24 mouse cellular contexts compared by ENCODE assay signal in genomic region chr10:52577383-52577782, GRCm38 (mm10).
A peak's percentile ranks its signal among the peaks of the same experiment; 100 is the strongest.
DNase-seq lines count a peak whose midpoint lies in the region; ATAC-seq and TF ChIP-seq lines count a peak whose summit lies in the region.
"Had no signal": no experiment of that assay in that cellular context is flagged by ENCODE, and none has a peak within 500 bp of the region (broad histone marks: within the 10 kb centered on the region; RNA-seq: fewer than 3 reads in every experiment).

No protein-coding gene starts in this region.

- ATAC-seq in midbrain, embryonic 11.5 days (ENCODE audit: low FRiP score) = peak; percentile 60; the same call in 1 of the 2 replicates
- ATAC-seq in forebrain, postnatal 0 days = 0 out of 2 replicates have a peak, but pooled peaks have one; percentile 21
- peak; percentile 81 for ATAC-seq in midbrain, embryonic 13.5 days
- no peak for ATAC-seq in liver, embryonic 11.5 days (replicated peaks; ENCODE audit: low FRiP score)
- ATAC-seq: intestine, embryonic 15.5 days; lung, postnatal 0 days; Patski had no signal

- no peak overlapping the region for H3K4me2 ChIP-seq in midbrain, embryonic 11.5 days
- no peak overlapping the region for H3K4me2 ChIP-seq in forebrain, postnatal 0 days (ENCODE audit: low read depth)
- H3K4me2 ChIP-seq in midbrain, embryonic 13.5 days (replicated peaks) = no peak overlapping the region
- no peak overlapping the region for H3K4me2 ChIP-seq in liver, embryonic 11.5 days
- H3K4me2 ChIP-seq: intestine, embryonic 15.5 days had no signal

- WGBS in midbrain, embryonic 11.5 days = 50% methylated on average over 6 of the region's 6 CpGs
- WGBS in midbrain, embryonic 10.5 days = 52% methylated on average over 6 of the region's 6 CpGs
- WGBS in forebrain, postnatal 0 days = 37% methylated on average over 6 of the region's 6 CpGs
- 37% methylated on average over 6 of the region's 6 CpGs for WGBS in midbrain, embryonic 13.5 days
- 82% methylated on average over 6 of the region's 6 CpGs for WGBS in liver, embryonic 11.5 days

- no peak overlapping the region for H3K4me3 ChIP-seq in midbrain, embryonic 11.5 days (ENCODE audit: low read depth, low read length)
- H3K4me3 ChIP-seq in midbrain, embryonic 10.5 days = no peak overlapping the region
- no peak overlapping the region for H3K4me3 ChIP-seq in forebrain, postnatal 0 days (ENCODE audit: low read depth, low read length)
- no peak overlapping the region for H3K4me3 ChIP-seq in midbrain, embryonic 13.5 days (replicated peaks)
- no peak overlapping the region for H3K4me3 ChIP-seq in liver, embryonic 11.5 days (ENCODE audit: low read depth, low read length)
- H3K4me3 ChIP-seq: heart, adult 2 months; intestine, embryonic 15.5 days; limb, embryonic 10.5 days had no signal

- no peaks in the 10 kb centered on the region for H3K4me1 ChIP-seq in midbrain, embryonic 11.5 days (ENCODE audit: control insufficient read depth, insufficient read depth, low read length)
- 0 out of 2 replicates have a peak, but pooled peaks cover 9% of the 10 kb centered on the region for H3K4me1 ChIP-seq in midbrain, embryonic 10.5 days
- H3K4me1 ChIP-seq in forebrain, postnatal 0 days (ENCODE audit: insufficient read depth) = no peaks in the 10 kb centered on the region
- H3K4me1 ChIP-seq in midbrain, embryonic 13.5 days (replicated peaks) = peaks cover 15% of the 10 kb centered on the region
- no peaks in the 10 kb centered on the region for H3K4me1 ChIP-seq in liver, embryonic 11.5 days (replicated peaks; ENCODE audit: control insufficient read depth, insufficient read depth, low read length)
- H3K4me1 ChIP-seq: intestine, embryonic 15.5 days; limb, embryonic 10.5 days had no signal

- H3K9me3 ChIP-seq in midbrain, embryonic 11.5 days (ENCODE audit: control insufficient read depth, low read length) = no peaks in the 10 kb centered on the region
- no peaks in the 10 kb centered on the region for H3K9me3 ChIP-seq in midbrain, embryonic 10.5 days (replicated peaks)
- H3K9me3 ChIP-seq in forebrain, postnatal 0 days (ENCODE audit: low read length) = no peaks in the 10 kb centered on the region
- H3K9me3 ChIP-seq in midbrain, embryonic 13.5 days = no peaks in the 10 kb centered on the region
- H3K9me3 ChIP-seq in liver, embryonic 11.5 days (ENCODE audit: control insufficient read depth, low read length) = no peaks in the 10 kb centered on the region
- H3K9me3 ChIP-seq: intestine, embryonic 15.5 days; limb, embryonic 10.5 days had no signal

- DNase-seq in midbrain, embryonic 11.5 days (ENCODE audit: low spot score, missing footprints) = peak; percentile 81
- DNase-seq in midbrain, embryonic 10.5 days (ENCODE audit: low spot score) = no peak
- DNase-seq in forebrain, postnatal 0 days = no peak
- peak; percentile 27 for DNase-seq in retina, postnatal 1 day
- no peak for DNase-seq in kidney, adult 18-20 months
- DNase-seq in adrenal gland, postnatal 25 days = no peak
- no peak for DNase-seq in liver, embryonic 11.5 days (ENCODE audit: low spot score)
- DNase-seq: B cell, adult 2 months; cerebellum, adult 18-20 months; cerebellum, postnatal 36 days; gastrocnemius, postnatal 36 days; heart, adult 2 months; kidney, adult 9 months; kidney, postnatal 14 days; liver; right cerebral cortex, postnatal 25 days; spleen, adult 18-20 months had no signal

- H3K9ac ChIP-seq in midbrain, embryonic 11.5 days (ENCODE audit: low read length) = no peak overlapping the region
- H3K9ac ChIP-seq in forebrain, postnatal 0 days = no peak overlapping the region
- no peak overlapping the region for H3K9ac ChIP-seq in midbrain, embryonic 13.5 days (replicated peaks)
- no peak overlapping the region for H3K9ac ChIP-seq in liver, embryonic 11.5 days (ENCODE audit: low read depth, low read length)
- H3K9ac ChIP-seq: intestine, embryonic 15.5 days had no signal

- no peaks in the 10 kb centered on the region for H3K36me3 ChIP-seq in midbrain, embryonic 11.5 days (ENCODE audit: control insufficient read depth, insufficient read depth, low read length)
- no peaks in the 10 kb centered on the region for H3K36me3 ChIP-seq in midbrain, embryonic 10.5 days
- H3K36me3 ChIP-seq in forebrain, postnatal 0 days (ENCODE audit: insufficient read depth) = no peaks in the 10 kb centered on the region
- no peaks in the 10 kb centered on the region for H3K36me3 ChIP-seq in midbrain, embryonic 13.5 days
- no peaks in the 10 kb centered on the region for H3K36me3 ChIP-seq in liver, embryonic 11.5 days (ENCODE audit: control insufficient read depth, insufficient read depth, low read length)
- H3K36me3 ChIP-seq: G1E; intestine, embryonic 15.5 days; limb, embryonic 10.5 days had no signal

- no peak overlapping the region for H3K27ac ChIP-seq in midbrain, embryonic 11.5 days (ENCODE audit: low read depth, low read length)
- H3K27ac ChIP-seq in midbrain, embryonic 10.5 days (replicated peaks) = no peak overlapping the region
- peak overlapping the region; percentile 35; the same call in 1 of the 2 replicates for H3K27ac ChIP-seq in forebrain, postnatal 0 days (ENCODE audit: low read depth, low read length)
- H3K27ac ChIP-seq in midbrain, embryonic 13.5 days = no peak overlapping the region
- H3K27ac ChIP-seq in liver, embryonic 11.5 days (ENCODE audit: low read depth, low read length) = no peak overlapping the region
- H3K27ac ChIP-seq: heart, adult 2 months; intestine, embryonic 15.5 days; limb, embryonic 10.5 days had no signal

- no peaks in the 10 kb centered on the region for H3K27me3 ChIP-seq in midbrain, embryonic 11.5 days (ENCODE audit: control insufficient read depth, insufficient read depth, low read length)
- H3K27me3 ChIP-seq in midbrain, embryonic 10.5 days (ENCODE audit: low read depth, poor library complexity, severe bottlenecking) = no peaks in the 10 kb centered on the region
- H3K27me3 ChIP-seq in forebrain, postnatal 0 days (ENCODE audit: insufficient read depth, low read length) = no peaks in the 10 kb centered on the region
- no peaks in the 10 kb centered on the region for H3K27me3 ChIP-seq in midbrain, embryonic 13.5 days
- H3K27me3 ChIP-seq in liver, embryonic 11.5 days (replicated peaks; ENCODE audit: control insufficient read depth, insufficient read depth, low read length) = no peaks in the 10 kb centered on the region
- H3K27me3 ChIP-seq: CH12.LX; intestine, embryonic 15.5 days had no signal

- TF ChIP-seq CTCF in forebrain, postnatal 0 days (IDR thresholded peaks at IDR 0.05; ENCODE audit: low read depth) = no peak

Comparison
In these comparisons a context has a peak if more than half of its experiments do, and no peak if none do; other contexts are left out.
1. DNase-seq: peak in midbrain, embryonic 11.5 days (single experiment) and retina, postnatal 1 day (single experiment); none in midbrain, embryonic 10.5 days (single experiment), forebrain, postnatal 0 days (single experiment), kidney, adult 18-20 months (single experiment), adrenal gland, postnatal 25 days (single experiment) and liver, embryonic 11.5 days (single experiment).